Mouse (Mus musculus): ENCODE measurements around the gene Rab11fip4. TPM values are rescaled to one million over a fixed set of nuclear protein-coding genes. Genes with fewer than 3 reads are reported as not detected.

The Rab11fip4 gene
- polyA plus RNA-seq, 1 experiment = 94.8 TPM

DNA sequence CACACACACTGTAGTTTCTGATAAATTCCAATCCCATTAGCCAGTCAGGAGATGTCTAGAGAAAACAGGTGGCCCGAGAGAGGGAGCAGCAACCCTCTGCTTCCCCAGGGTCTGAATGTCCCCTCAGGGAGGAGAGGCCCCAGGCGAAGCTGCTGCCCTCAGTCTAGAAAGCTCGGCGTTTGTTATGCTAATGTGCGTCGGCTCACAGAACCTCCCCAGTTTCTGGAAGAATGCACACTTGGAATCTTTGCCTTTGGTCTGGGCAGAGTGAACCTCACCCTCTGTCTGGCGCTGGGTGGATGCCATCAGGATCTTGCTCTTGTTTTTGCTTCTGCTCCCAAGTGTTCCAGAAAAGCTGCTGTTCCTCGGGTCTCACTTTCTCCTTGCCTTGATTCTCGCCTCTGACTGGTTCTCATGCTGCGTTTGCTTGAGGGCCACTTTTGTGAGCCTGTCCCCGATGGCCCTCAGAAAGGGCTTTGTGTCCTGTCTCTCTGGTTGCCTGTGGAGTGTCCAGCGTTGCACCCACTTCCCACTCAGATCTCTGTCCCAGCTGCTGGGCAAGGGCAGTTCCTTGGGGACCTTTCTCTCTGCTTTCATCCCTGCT is 55.6 kb downstream of the Rab11fip4 start:
- TF ChIP-seq CTCF (IDR thresholded peaks at IDR 0.05; ENCODE audit: borderline replicate concordance, insufficient read depth, low read depth, low read length) (no peak), POLR2A (IDR thresholded peaks at IDR 0.05; ENCODE audit: borderline replicate concordance, insufficient read depth, low read length) (no peak)
- DNase-seq = no peak
- Histone ChIP-seq H3K27me3 (ENCODE audit: control insufficient read depth, insufficient read depth, low read length) (no peaks in the 10 kb centered on the region), H3K27ac (ENCODE audit: insufficient read depth, low read length) (no peak overlapping the region), H3K4me1 (ENCODE audit: control insufficient read depth, insufficient read depth, low read length) (peaks cover 63% of the 10 kb centered on the region), H3K4me3 (replicated peaks; ENCODE audit: insufficient read depth, low read depth, low read length) (no peak overlapping the region)
- 46% methylated on average over 12 of the region's 12 CpGs for WGBS

DNA sequence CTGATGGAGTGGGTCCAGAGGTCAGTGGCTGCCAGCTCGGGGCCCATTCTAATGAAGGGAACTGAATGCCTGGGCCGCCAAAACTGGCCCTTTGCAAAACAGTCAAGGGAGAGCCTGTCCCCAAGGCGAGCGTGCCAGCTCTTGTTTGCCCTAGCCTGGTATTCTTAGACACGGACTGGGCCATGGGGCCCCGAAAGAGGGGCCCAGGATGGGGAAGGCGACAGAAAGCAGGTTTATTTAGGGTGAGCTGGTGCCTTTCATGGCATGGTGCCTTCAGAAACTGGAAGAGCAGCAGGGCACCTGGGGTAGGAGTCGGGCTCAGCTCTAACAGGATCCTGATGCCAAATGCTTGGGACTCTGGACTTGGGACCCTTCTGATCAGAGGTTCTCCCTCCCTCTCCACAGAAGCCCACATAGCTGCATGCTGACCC is 56.1 kb downstream of the Rab11fip4 start:
- no peak for TF ChIP-seq POLR2A (IDR thresholded peaks at IDR 0.05; ENCODE audit: borderline replicate concordance, insufficient read depth, low read length)
- TF ChIP-seq CTCF (IDR thresholded peaks at IDR 0.05; ENCODE audit: borderline replicate concordance, insufficient read depth, low read depth, low read length) = no peak
- peaks cover 63% of the 10 kb centered on the region for H3K4me1 ChIP-seq (ENCODE audit: control insufficient read depth, insufficient read depth, low read length)
- 45% methylated on average over 8 of the region's 8 CpGs for WGBS
- H3K27ac ChIP-seq (ENCODE audit: insufficient read depth, low read length) = peak overlapping the region; percentile 13; the same call in 1 of the 2 replicates
- peak; percentile 52 to 66 for DNase-seq
- H3K4me3 ChIP-seq (replicated peaks; ENCODE audit: insufficient read depth, low read depth, low read length) = no peak overlapping the region
- no peaks in the 10 kb centered on the region for H3K27me3 ChIP-seq (ENCODE audit: control insufficient read depth, insufficient read depth, low read length)

DNA sequence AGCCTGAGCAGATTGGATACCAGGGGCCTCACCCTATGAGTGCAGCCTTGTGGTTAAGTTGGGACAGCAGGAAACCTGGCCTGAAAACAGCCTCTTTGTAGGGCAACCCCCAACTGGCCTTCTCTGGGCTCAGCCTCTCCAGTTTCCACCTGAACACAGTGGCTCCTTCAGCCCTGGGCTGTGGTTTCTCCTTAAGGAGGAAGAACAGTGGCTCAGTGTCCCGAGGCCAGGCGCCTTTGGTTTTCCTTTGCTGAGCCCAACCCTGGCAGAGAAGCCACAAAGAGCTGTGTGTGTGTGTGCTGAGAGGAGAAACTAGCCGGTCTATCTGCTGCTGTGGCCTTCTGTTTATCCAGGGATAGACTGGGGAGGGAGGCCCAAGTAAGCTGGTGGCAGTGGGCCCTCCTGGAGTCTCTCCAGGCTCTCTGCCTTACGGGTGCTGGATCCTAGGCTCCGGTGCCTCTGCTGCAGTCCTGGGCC is 59.4 kb downstream of the Rab11fip4 start:
- Histone ChIP-seq H3K4me1 (ENCODE audit: control insufficient read depth, insufficient read depth, low read length) (peaks cover 50% of the 10 kb centered on the region), H3K27me3 (ENCODE audit: control insufficient read depth, insufficient read depth, low read length) (no peaks in the 10 kb centered on the region), H3K4me3 (replicated peaks; ENCODE audit: insufficient read depth, low read depth, low read length) (no peak overlapping the region), H3K27ac (ENCODE audit: insufficient read depth, low read length) (peak overlapping the region; percentile 25; the same call in 1 of the 2 replicates)
- DNase-seq = peak; percentile 48 to 51
- TF ChIP-seq CTCF (IDR thresholded peaks at IDR 0.05; ENCODE audit: borderline replicate concordance, insufficient read depth, low read depth, low read length) (no peak), POLR2A (IDR thresholded peaks at IDR 0.05; ENCODE audit: borderline replicate concordance, insufficient read depth, low read length) (no peak)
- WGBS = 23% methylated on average over 5 of the region's 5 CpGs

DNA sequence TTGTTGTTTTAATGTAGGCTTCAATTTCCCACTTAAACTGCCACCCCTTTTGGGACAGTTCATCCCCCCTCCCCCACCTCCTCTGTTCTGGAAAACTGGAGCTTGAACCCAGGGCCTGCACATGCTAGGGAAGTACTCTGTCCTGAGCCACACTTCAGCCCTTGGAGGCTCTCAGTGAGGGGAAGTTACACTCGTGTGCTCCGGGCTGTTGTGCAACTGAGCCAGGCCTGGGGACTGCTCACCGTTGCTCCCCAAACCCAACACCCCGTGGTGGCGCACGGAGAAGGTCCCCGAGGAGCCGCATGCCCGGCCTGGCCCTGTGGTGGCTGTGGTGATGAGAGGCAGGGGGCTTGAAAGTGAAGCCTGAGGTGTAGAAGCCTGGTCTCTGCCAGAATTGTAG is 61.2 kb downstream of the Rab11fip4 start:
- TF ChIP-seq POLR2A (IDR thresholded peaks at IDR 0.05; ENCODE audit: borderline replicate concordance, insufficient read depth, low read length) = no peak
- no peak for TF ChIP-seq CTCF (IDR thresholded peaks at IDR 0.05; ENCODE audit: borderline replicate concordance, insufficient read depth, low read depth, low read length)

DNA sequence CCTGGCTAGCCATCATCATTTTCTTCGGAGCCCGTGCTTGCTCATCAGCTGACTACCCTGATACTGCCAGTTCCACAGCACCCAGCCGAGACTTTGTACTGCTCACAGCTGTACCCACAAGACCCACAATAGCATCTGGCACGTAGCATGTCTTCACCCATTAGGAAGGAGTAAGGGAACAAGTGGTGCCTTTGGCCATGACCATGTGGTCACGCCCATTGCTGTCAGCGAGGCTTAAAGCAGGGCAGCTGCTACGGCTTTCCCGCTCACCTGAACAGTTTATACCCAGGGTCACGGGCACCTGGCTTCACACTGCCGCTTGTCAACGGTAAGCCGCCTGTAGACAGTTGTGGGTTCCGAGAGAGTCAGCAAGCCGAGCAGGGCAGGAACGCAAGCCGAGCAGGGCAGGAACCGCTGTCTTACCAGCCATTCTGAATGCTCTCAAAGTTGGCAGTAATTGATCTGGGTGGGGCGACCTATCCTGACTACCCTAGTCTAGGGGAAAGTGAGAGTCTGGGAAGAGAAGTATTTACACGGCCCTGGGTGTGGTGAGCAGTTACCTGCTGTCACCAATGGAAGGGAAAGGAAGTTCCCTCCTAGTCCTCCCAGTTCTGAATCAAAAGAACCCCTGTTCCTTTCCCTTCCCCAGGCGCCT is 62.0 kb downstream of the Rab11fip4 start:
- Histone ChIP-seq H3K4me1 (ENCODE audit: control insufficient read depth, insufficient read depth, low read length) (peaks cover 25% of the 10 kb centered on the region), H3K27me3 (ENCODE audit: control insufficient read depth, insufficient read depth, low read length) (no peaks in the 10 kb centered on the region), H3K4me3 (replicated peaks; ENCODE audit: insufficient read depth, low read depth, low read length) (no peak overlapping the region), H3K27ac (ENCODE audit: insufficient read depth, low read length) (no peak overlapping the region)
- TF ChIP-seq CTCF (IDR thresholded peaks at IDR 0.05; ENCODE audit: borderline replicate concordance, insufficient read depth, low read depth, low read length) (no peak), POLR2A (IDR thresholded peaks at IDR 0.05; ENCODE audit: borderline replicate concordance, insufficient read depth, low read length) (no peak)
- DNase-seq = no peak
- WGBS = 84% methylated on average over 20 of the region's 20 CpGs

More for the DNA sequence above, 61.2 kb downstream of the Rab11fip4 start:
- Histone ChIP-seq H3K27me3 (ENCODE audit: control insufficient read depth, insufficient read depth, low read length) (no peaks in the 10 kb centered on the region), H3K4me1 (ENCODE audit: control insufficient read depth, insufficient read depth, low read length) (peaks cover 32% of the 10 kb centered on the region), H3K27ac (ENCODE audit: insufficient read depth, low read length) (no peak overlapping the region), H3K4me3 (replicated peaks; ENCODE audit: insufficient read depth, low read depth, low read length) (no peak overlapping the region)
- DNase-seq = no peak
- WGBS = 69% methylated on average over 9 of the region's 9 CpGs

DNA sequence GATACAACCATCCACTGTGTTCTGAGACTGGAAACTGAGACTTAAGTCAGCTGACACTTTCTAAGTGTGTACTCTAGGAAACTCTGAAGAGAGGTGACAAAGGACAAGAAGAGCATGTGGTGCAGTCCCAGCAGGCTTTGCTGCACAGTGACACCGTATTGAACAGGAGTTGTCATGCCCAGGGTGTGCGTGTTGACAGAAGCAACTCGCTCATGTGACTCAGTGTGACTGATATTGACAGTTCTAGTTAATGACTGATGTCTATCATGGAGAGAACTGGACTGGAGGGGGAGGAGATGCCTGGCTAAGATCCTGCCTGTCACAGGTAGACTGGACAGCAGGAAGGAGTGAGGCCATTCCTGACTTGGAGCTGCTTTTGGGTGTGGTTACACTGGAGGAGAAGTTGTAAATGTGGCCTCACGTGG is 63.4 kb downstream of the Rab11fip4 start:
- H3K4me3 ChIP-seq (replicated peaks; ENCODE audit: insufficient read depth, low read depth, low read length) = no peak overlapping the region
- WGBS = 84% methylated on average over 4 of the region's 4 CpGs
- TF ChIP-seq POLR2A (IDR thresholded peaks at IDR 0.05; ENCODE audit: borderline replicate concordance, insufficient read depth, low read length) (no peak), CTCF (IDR thresholded peaks at IDR 0.05; ENCODE audit: borderline replicate concordance, insufficient read depth, low read depth, low read length) (no peak)
- H3K27me3 ChIP-seq (ENCODE audit: control insufficient read depth, insufficient read depth, low read length) = no peaks in the 10 kb centered on the region
- no peak overlapping the region for H3K27ac ChIP-seq (ENCODE audit: insufficient read depth, low read length)
- peaks cover 11% of the 10 kb centered on the region for H3K4me1 ChIP-seq (ENCODE audit: control insufficient read depth, insufficient read depth, low read length)
- no peak for DNase-seq

DNA sequence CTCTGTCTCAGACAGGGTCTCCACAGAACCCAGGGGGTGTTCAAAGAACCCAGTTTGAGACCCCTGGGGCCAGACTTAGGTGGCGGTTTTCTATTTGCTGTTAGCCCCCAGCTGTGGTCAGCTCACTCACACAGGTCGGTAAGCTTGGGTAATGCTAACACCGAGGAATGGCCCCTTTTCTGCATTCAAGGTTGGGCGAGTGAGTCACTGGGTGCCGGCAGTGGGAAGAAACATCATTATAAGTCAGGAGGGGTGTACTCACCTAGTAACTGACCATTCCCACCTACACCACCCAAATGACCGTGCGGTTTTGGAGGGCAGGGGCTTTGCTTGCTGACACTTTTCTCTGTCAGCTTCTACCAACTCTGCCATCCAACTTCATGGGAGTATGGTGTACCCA is 64.6 kb downstream of the Rab11fip4 start:
- no peak for DNase-seq
- 95% methylated on average over 7 of the region's 7 CpGs for WGBS
- no peaks in the 10 kb centered on the region for H3K27me3 ChIP-seq (ENCODE audit: control insufficient read depth, insufficient read depth, low read length)
- no peak for TF ChIP-seq POLR2A (IDR thresholded peaks at IDR 0.05; ENCODE audit: borderline replicate concordance, insufficient read depth, low read length)
- no peak for TF ChIP-seq CTCF (IDR thresholded peaks at IDR 0.05; ENCODE audit: borderline replicate concordance, insufficient read depth, low read depth, low read length)
- peaks cover 2% of the 10 kb centered on the region for H3K4me1 ChIP-seq (ENCODE audit: control insufficient read depth, insufficient read depth, low read length)
- H3K4me3 ChIP-seq (replicated peaks; ENCODE audit: insufficient read depth, low read depth, low read length) = no peak overlapping the region
- H3K27ac ChIP-seq (ENCODE audit: insufficient read depth, low read length) = no peak overlapping the region

DNA sequence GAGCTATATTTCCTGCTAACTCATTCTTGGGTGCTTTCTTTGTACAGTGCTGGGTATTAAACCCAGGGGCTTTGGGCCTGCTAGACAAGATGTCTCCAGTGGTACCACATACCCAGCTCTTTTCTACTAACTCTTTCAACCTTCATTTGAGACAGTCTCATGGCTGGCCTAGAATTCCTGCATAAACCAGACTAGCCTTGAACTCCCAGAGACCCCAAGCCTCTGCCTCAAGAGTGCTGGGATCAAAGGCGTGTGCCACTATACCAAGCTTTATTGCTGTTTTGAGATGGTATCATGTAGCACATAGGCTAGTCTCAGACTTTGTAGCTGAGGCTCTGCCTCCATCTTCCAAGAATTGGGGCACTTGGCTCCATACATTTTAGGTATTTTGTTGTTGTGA is 65.5 kb downstream of the Rab11fip4 start:
- no peaks in the 10 kb centered on the region for H3K27me3 ChIP-seq (ENCODE audit: control insufficient read depth, insufficient read depth, low read length)
- no peak overlapping the region for H3K27ac ChIP-seq (ENCODE audit: insufficient read depth, low read length)
- no peak for DNase-seq
- TF ChIP-seq POLR2A (IDR thresholded peaks at IDR 0.05; ENCODE audit: borderline replicate concordance, insufficient read depth, low read length) (no peak), CTCF (IDR thresholded peaks at IDR 0.05; ENCODE audit: borderline replicate concordance, insufficient read depth, low read depth, low read length) (no peak)
- H3K4me1 ChIP-seq (ENCODE audit: control insufficient read depth, insufficient read depth, low read length) = peaks cover 6% of the 10 kb centered on the region
- WGBS = 94% methylated on average over 1 of the region's 1 CpGs
- no peak overlapping the region for H3K4me3 ChIP-seq (replicated peaks; ENCODE audit: insufficient read depth, low read depth, low read length)
